Mouse (Mus musculus) gastrocnemius, adult 2 months (tissue): ENCODE data around the gene Tmem114. TPM values are rescaled to one million over a fixed set of nuclear protein-coding genes. Genes with fewer than 3 reads are reported as not detected.

Source experiments
- DNase-seq: peaks from one replicate; pipeline ENCODE4 v3.0.0; 2022
- H3K27ac ChIP-seq: fragments of 200-600 bp; 2 replicates; pipeline ENCODE4 v1.8.1; 2022; ENCODE audit warnings: mild to moderate bottlenecking
- H3K4me3 ChIP-seq: fragments of 200-600 bp; 2 replicates; pipeline ENCODE4 v1.8.1; 2022; ENCODE audit warnings: mild to moderate bottlenecking, moderate library complexity
- CTCF ChIP-seq: fragments of 200-600 bp; IDR thresholded peaks from 2 replicates; pipeline ENCODE4 v1.8.1; 2022; ENCODE audit warnings: antibody characterized with exemption, mild to moderate bottlenecking, moderate library complexity
- intact Hi-C: fragments of 180-260 bp; cut with DNase I; formaldehyde crosslinking; loops from one replicate; pipeline ENCODE4 v1.15.1; 2025
- total RNA-seq, 2 experiments: library from RNA; stranded (reverse); gene quantifications; 2 replicates each; pipeline ENCODE4 v1.2.3; 2021

Tmem114 gene
- total RNA-seq, 2 experiments from 2014 or later = not detected

- no peak for DNase-seq
- H3K4me3 ChIP-seq = no peak overlapping the region
- TF ChIP-seq CTCF = no peak
- intact Hi-C loops = no loop called here
- H3K27ac ChIP-seq = no peak overlapping the region
These were observed 25.1 kb downstream of the Tmem114 start for GRCm38 (mm10) chr16:8399868-8400267.

- Histone ChIP-seq H3K4me3 (no peak overlapping the region), H3K27ac (no peak overlapping the region)
- no peak for DNase-seq
- intact Hi-C loops = no loop called here
- TF ChIP-seq CTCF = no peak
These were observed 30.0 kb downstream of the Tmem114 start for GRCm38 (mm10) chr16:8394946-8395345.

DNA sequence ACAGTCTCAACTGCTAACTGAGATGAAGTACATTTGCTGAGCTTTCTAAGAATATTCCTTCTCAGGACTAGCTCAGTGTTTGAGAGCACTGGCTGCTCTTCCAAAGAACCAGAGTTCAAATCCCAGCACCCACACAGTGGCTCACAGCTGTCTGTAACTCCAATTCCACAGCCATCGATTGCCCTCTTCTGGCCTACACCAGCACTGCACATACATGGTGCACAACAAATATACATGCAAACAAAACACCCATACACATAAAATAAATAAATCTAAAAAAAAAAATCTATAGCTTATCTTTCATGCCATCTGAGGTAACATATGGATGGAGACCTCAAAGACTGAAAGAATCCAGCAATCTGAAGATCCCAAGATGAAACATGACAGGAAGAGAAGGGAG is 36.4 kb downstream of the Tmem114 start:
- TF ChIP-seq CTCF = no peak
- no peak overlapping the region for H3K27ac ChIP-seq
- intact Hi-C loops = no loop called here

DNA sequence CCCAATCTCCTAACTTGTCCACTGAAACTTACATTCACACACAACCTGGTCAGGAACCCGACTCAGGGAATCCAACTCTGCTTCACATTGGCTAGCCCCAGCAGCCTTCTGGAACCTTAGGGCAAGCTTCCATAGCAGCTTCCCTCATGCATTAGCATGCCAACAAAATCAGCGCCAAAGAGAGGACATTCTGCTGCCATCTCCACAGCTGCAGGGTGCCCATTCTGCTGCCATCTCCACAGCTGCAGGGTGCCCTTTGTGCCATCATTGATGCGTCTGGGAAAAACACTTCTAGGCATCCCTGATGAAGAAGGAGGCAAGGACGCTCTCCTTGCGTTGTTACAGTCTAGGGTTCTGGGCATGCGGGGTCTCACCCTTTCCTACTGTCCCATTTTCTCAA is 38.5 kb downstream of the Tmem114 start:
- H3K27ac ChIP-seq = no peak overlapping the region
- intact Hi-C loops = no loop called here
- no peak for DNase-seq
- no peak for TF ChIP-seq CTCF
- H3K4me3 ChIP-seq = no peak overlapping the region

More for the DNA sequence above, 36.4 kb downstream of the Tmem114 start:
- no peak overlapping the region for H3K4me3 ChIP-seq
- DNase-seq = no peak

DNA sequence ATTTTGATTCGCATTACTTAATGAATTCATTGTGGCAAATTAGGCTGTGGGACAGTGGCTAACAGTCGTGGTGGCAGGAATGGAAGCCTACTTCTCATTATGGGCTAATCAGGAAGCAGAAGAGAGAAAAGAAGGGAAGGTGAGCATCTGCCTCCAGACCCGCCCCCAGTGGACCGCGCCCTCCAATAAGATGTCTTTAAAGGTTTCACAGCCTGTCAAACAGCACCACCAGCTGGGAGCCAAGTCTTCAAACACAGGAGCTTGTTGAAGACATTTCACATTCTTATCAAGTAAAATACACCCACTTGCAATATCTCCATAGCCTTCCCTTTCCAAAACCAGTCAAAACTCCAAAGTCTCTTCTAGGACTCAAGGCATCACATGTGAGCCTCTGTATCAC is 39.3 kb downstream of the Tmem114 start:
- intact Hi-C loops = no loop called here
- no peak for TF ChIP-seq CTCF
- no peak overlapping the region for H3K27ac ChIP-seq
- no peak for DNase-seq
- H3K4me3 ChIP-seq = no peak overlapping the region

- no peak for DNase-seq
- TF ChIP-seq CTCF = no peak
- H3K4me3 ChIP-seq = no peak overlapping the region
- H3K27ac ChIP-seq = no peak overlapping the region
- intact Hi-C loops = no loop called here
These were observed 40.2 kb downstream of the Tmem114 start for GRCm38 (mm10) chr16:8384772-8385171.

- intact Hi-C loops = no loop called here
- TF ChIP-seq CTCF = no peak
- no peak for DNase-seq
- H3K4me3 ChIP-seq = no peak overlapping the region
- no peak overlapping the region for H3K27ac ChIP-seq
These were observed 41.5 kb downstream of the Tmem114 start for GRCm38 (mm10) chr16:8383396-8383795.

DNA sequence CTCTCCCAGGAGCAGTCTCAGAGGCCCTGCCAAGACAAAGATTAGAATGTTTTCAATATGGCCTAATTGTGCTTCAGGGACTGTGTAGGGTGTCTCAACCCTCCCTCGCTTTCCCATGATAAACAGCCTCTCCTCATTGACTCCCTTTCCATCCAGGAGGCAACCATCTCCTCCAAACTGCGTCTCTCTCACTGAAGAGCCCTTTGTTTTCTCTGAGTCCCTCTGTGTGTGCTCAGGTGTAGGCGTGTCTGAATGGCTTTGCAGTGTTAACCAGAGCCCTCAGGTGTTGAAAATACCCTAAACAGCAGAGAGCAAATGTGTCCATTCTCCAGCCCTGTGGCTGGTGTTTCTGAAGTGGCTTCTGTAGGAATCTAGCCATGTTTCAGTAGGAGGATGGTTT is 61.9 kb downstream of the Tmem114 start:
- no peak for DNase-seq
- intact Hi-C loops = no loop called here
- no peak overlapping the region for H3K27ac ChIP-seq
- H3K4me3 ChIP-seq = no peak overlapping the region
- TF ChIP-seq CTCF = no peak

Other genes starting within 250 kb of the Tmem114 start
- gene Mettl22, start 45.7 kb upstream of the Tmem114 start, total RNA-seq = 10 to 100 TPM; 89.1 to 89.4 TPM
- 1 to 10 TPM; 2.3 to 3.7 TPM for gene Abat, start 88.3 kb upstream of the Tmem114 start, total RNA-seq
- 10 to 100 TPM; 14.9 to 24.0 TPM for gene Pmm2, start 212.5 kb upstream of the Tmem114 start, total RNA-seq
- gene Tmem186, start 212.6 kb upstream of the Tmem114 start, total RNA-seq = 10 to 100 TPM; 12.4 to 12.9 TPM
- gene Carhsp1, start 247.0 kb upstream of the Tmem114 start, total RNA-seq = 1 to 10 TPM; 5.8 to 8.7 TPM